17 mouse cellular contexts compared by ENCODE assay signal in genomic region chr11:22861315-22861714, GRCm38 (mm10). TPM values are rescaled to one million over a fixed set of nuclear protein-coding genes. Genes with fewer than 3 reads are reported as not detected.
DNase-seq lines count a peak whose midpoint lies in the region; ATAC-seq and TF ChIP-seq lines count a peak whose summit lies in the region.
"Had no signal": no experiment of that assay in that cellular context is flagged by ENCODE, and none has a peak within 500 bp of the region (broad histone marks: within the 10 kb centered on the region; RNA-seq: fewer than 3 reads in every experiment).

No protein-coding gene starts in this region.

- TF ChIP-seq POLR2A in kidney, adult 2 months (IDR thresholded peaks at IDR 0.05; ENCODE audit: low read depth, low read length) = no peak
- TF ChIP-seq POLR2A in lung, adult 2 months (IDR thresholded peaks at IDR 0.05; ENCODE audit: borderline replicate concordance, extremely low read depth, low read depth, low read length) = no peak

- H3K27me3 ChIP-seq in kidney, embryonic 15.5 days = peaks cover 42% of the 10 kb centered on the region
- H3K27me3 ChIP-seq in kidney, adult 2 months (replicated peaks; ENCODE audit: control insufficient read depth, insufficient read depth, low read length) = no peaks in the 10 kb centered on the region
- peaks cover 9% of the 10 kb centered on the region for H3K27me3 ChIP-seq in lung, embryonic 16.5 days (ENCODE audit: control insufficient read depth, insufficient read depth, low read depth, low read length)
- peaks cover 33% of the 10 kb centered on the region for H3K27me3 ChIP-seq in embryonic facial prominence, embryonic 15.5 days
- H3K27me3 ChIP-seq in stomach, embryonic 14.5 days (ENCODE audit: control insufficient read depth, insufficient read depth, low read length) = peaks cover 3% of the 10 kb centered on the region; the same call in 1 of the 2 replicates

- no peak for TF ChIP-seq CTCF in kidney, adult 2 months (conservative IDR thresholded peaks at IDR 0.05; ENCODE audit: insufficient read depth, insufficient read length, low read depth, low read length)
- no peak for TF ChIP-seq CTCF in lung, adult 2 months (IDR thresholded peaks at IDR 0.05; ENCODE audit: insufficient read depth, low read length)

- no peak for DNase-seq in kidney, adult 2 months
- no peak for DNase-seq in lung, adult 2 months
- DNase-seq in right cerebral cortex, postnatal 10 days (ENCODE audit: low spot score in 2 of 2) = no peak
- DNase-seq: cerebellum, adult 9-10 months; gastrocnemius, postnatal 36 days; heart, postnatal 36 days; kidney, postnatal 10 days; left cerebral cortex, postnatal 4 days; spleen, adult 18-20 months; thymus, postnatal 25 days had no signal

- no peak overlapping the region for H3K4me3 ChIP-seq in kidney, embryonic 15.5 days (replicated peaks)
- no peak overlapping the region for H3K4me3 ChIP-seq in kidney, adult 2 months (ENCODE audit: insufficient read depth, low read depth, low read length)
- H3K4me3 ChIP-seq in lung, embryonic 16.5 days (ENCODE audit: low read length) = no peak overlapping the region
- H3K4me3 ChIP-seq in lung, adult 2 months (replicated peaks; ENCODE audit: extremely low read depth, low read depth, low read length) = no peak overlapping the region
- H3K4me3 ChIP-seq in embryonic facial prominence, embryonic 15.5 days (replicated peaks) = no peak overlapping the region
- no peak overlapping the region for H3K4me3 ChIP-seq in stomach, embryonic 14.5 days (ENCODE audit: low read depth, low read length)
- H3K4me3 ChIP-seq: forebrain, embryonic 13.5 days; midbrain, embryonic 12.5 days had no signal

- ATAC-seq in kidney, embryonic 15.5 days (replicated peaks; ENCODE audit: low FRiP score) = no peak
- no peak for ATAC-seq in lung, embryonic 16.5 days (ENCODE audit: low read depth)
- ATAC-seq in embryonic facial prominence, embryonic 15.5 days (ENCODE audit: insufficient number of reproducible peaks, low FRiP score, low TSS enrichment, low read depth) = no peak
- ATAC-seq in stomach, embryonic 14.5 days (ENCODE audit: insufficient number of reproducible peaks, insufficient read depth, low FRiP score, low read depth) = no peak
- ATAC-seq: forebrain, embryonic 13.5 days had no signal

- no peaks in the 10 kb centered on the region for H3K9me3 ChIP-seq in kidney, embryonic 15.5 days (replicated peaks)
- H3K9me3 ChIP-seq in lung, embryonic 16.5 days (ENCODE audit: control insufficient read depth, low read length) = no peaks in the 10 kb centered on the region
- no peaks in the 10 kb centered on the region for H3K9me3 ChIP-seq in embryonic facial prominence, embryonic 15.5 days (replicated peaks)
- H3K9me3 ChIP-seq in stomach, embryonic 14.5 days (ENCODE audit: control insufficient read depth, low read depth, low read length) = no peaks in the 10 kb centered on the region
- H3K9me3 ChIP-seq: forebrain, embryonic 13.5 days; heart, embryonic 10.5 days; midbrain, embryonic 12.5 days had no signal

- no peak overlapping the region for H3K27ac ChIP-seq in kidney, embryonic 15.5 days
- no peak overlapping the region for H3K27ac ChIP-seq in kidney, adult 2 months (ENCODE audit: insufficient read depth, low read depth, low read length)
- no peak overlapping the region for H3K27ac ChIP-seq in lung, embryonic 16.5 days (ENCODE audit: low read length)
- H3K27ac ChIP-seq in embryonic facial prominence, embryonic 15.5 days (replicated peaks) = no peak overlapping the region
- H3K27ac ChIP-seq in stomach, embryonic 14.5 days (ENCODE audit: low read length) = no peak overlapping the region
- H3K27ac ChIP-seq: forebrain, embryonic 13.5 days; heart, embryonic 10.5 days; midbrain, embryonic 12.5 days had no signal

- no peaks in the 10 kb centered on the region for H3K36me3 ChIP-seq in kidney, embryonic 15.5 days
- H3K36me3 ChIP-seq in kidney, adult 2 months (ENCODE audit: control insufficient read depth, insufficient read depth, low read length) = no peaks in the 10 kb centered on the region
- H3K36me3 ChIP-seq in lung, embryonic 16.5 days (ENCODE audit: control insufficient read depth, insufficient read depth, low read length) = no peaks in the 10 kb centered on the region
- no peaks in the 10 kb centered on the region for H3K36me3 ChIP-seq in embryonic facial prominence, embryonic 15.5 days
- H3K36me3 ChIP-seq in stomach, embryonic 14.5 days (ENCODE audit: control insufficient read depth, insufficient read depth, low read length) = no peaks in the 10 kb centered on the region
- H3K36me3 ChIP-seq: heart, embryonic 10.5 days; midbrain, embryonic 12.5 days had no signal

- H3K4me2 ChIP-seq in kidney, embryonic 15.5 days = peak overlapping the region; percentile 87; the same call in 1 of the 2 replicates
- peak overlapping the region; percentile 90; the same call in 1 of the 2 replicates for H3K4me2 ChIP-seq in lung, embryonic 16.5 days (ENCODE audit: low read depth, low read length)
- 0 out of 2 replicates have a peak overlapping the region, but pooled peaks have one; percentile 95 for H3K4me2 ChIP-seq in embryonic facial prominence, embryonic 15.5 days (replicated peaks)
- H3K4me2 ChIP-seq in stomach, embryonic 14.5 days (replicated peaks; ENCODE audit: low read depth, low read length) = 0 out of 2 replicates have a peak overlapping the region, but pooled peaks have one; percentile 8

- WGBS in kidney, embryonic 15.5 days = 64% methylated on average over 4 of the region's 4 CpGs
- 76% methylated on average over 4 of the region's 4 CpGs for WGBS in kidney, adult 2 months
- WGBS in lung, embryonic 16.5 days = 53% methylated on average over 4 of the region's 4 CpGs
- WGBS in lung, adult 2 months = 58% methylated on average over 4 of the region's 4 CpGs
- WGBS in embryonic facial prominence, embryonic 15.5 days = 44% methylated on average over 4 of the region's 4 CpGs
- 46% methylated on average over 4 of the region's 4 CpGs for WGBS in stomach, embryonic 14.5 days

- H3K9ac ChIP-seq in kidney, embryonic 15.5 days = no peak overlapping the region
- no peak overlapping the region for H3K9ac ChIP-seq in lung, embryonic 16.5 days (ENCODE audit: low read length)
- no peak overlapping the region for H3K9ac ChIP-seq in embryonic facial prominence, embryonic 15.5 days
- no peak overlapping the region for H3K9ac ChIP-seq in stomach, embryonic 14.5 days (replicated peaks; ENCODE audit: low read depth, low read length)
- H3K9ac ChIP-seq: forebrain, embryonic 13.5 days; midbrain, embryonic 12.5 days had no signal

- peaks cover 27% of the 10 kb centered on the region for H3K4me1 ChIP-seq in kidney, embryonic 15.5 days
- peaks cover 7% of the 10 kb centered on the region; the same call in 1 of the 2 replicates for H3K4me1 ChIP-seq in kidney, adult 2 months (ENCODE audit: control insufficient read depth, insufficient read depth, low read length)
- peaks cover 22% of the 10 kb centered on the region for H3K4me1 ChIP-seq in lung, embryonic 16.5 days (replicated peaks; ENCODE audit: control insufficient read depth, insufficient read depth, low read length)
- H3K4me1 ChIP-seq in lung, adult 2 months (ENCODE audit: control insufficient read depth, insufficient read depth, low read length) = peaks cover 16% of the 10 kb centered on the region
- H3K4me1 ChIP-seq in embryonic facial prominence, embryonic 15.5 days = peaks cover 28% of the 10 kb centered on the region
- no peaks in the 10 kb centered on the region for H3K4me1 ChIP-seq in stomach, embryonic 14.5 days (ENCODE audit: control insufficient read depth, insufficient read depth, low read length)

RNA-seq across cellular contexts. Expression of gene B3gnt2, which starts 0.6 kb away (rescaled TPM):
- polyA plus RNA-seq in kidney, embryonic 15.5 days (2015; fragmentation: Nextera tagmentation; extraction: Ambion mirVana) = 9.3 and 10.6 TPM in 2 replicates
- 19.5 and 21.0 TPM in 2 replicates for polyA plus RNA-seq in kidney, adult 2 months (2012; rRNA removed)
- polyA plus RNA-seq in lung, embryonic 16.5 days (2015; fragmentation: Nextera tagmentation; extraction: Ambion mirVana) = 11.0 and 12.7 TPM in 2 replicates
- polyA plus RNA-seq in lung, adult 2 months (2012; rRNA removed) = 16.7 and 18.6 TPM in 2 replicates
- 9.1 and 11.7 TPM in 2 replicates for polyA plus RNA-seq in embryonic facial prominence, embryonic 15.5 days (2015; fragmentation: Nextera tagmentation; extraction: Ambion mirVana)
- polyA plus RNA-seq in stomach, embryonic 14.5 days (2014; fragmentation: Nextera tagmentation; extraction: Ambion mirVana) = 12.8 and 16.7 TPM in 2 replicates

Comparison
In these comparisons a context has a peak if more than half of its experiments do, and no peak if none do; other contexts are left out.
1. H3K4me2 ChIP-seq: peak in every context shown above with its lines; median percentile 95 in embryonic facial prominence, embryonic 15.5 days; 90 in lung, embryonic 16.5 days; 87 in kidney, embryonic 15.5 days; 8 in stomach, embryonic 14.5 days.